Mouse (Mus musculus): ENCODE measurements around the gene Pax1.
A peak's percentile ranks its signal among the peaks of the same experiment; 100 is the strongest.

The Pax1 gene

DNA sequence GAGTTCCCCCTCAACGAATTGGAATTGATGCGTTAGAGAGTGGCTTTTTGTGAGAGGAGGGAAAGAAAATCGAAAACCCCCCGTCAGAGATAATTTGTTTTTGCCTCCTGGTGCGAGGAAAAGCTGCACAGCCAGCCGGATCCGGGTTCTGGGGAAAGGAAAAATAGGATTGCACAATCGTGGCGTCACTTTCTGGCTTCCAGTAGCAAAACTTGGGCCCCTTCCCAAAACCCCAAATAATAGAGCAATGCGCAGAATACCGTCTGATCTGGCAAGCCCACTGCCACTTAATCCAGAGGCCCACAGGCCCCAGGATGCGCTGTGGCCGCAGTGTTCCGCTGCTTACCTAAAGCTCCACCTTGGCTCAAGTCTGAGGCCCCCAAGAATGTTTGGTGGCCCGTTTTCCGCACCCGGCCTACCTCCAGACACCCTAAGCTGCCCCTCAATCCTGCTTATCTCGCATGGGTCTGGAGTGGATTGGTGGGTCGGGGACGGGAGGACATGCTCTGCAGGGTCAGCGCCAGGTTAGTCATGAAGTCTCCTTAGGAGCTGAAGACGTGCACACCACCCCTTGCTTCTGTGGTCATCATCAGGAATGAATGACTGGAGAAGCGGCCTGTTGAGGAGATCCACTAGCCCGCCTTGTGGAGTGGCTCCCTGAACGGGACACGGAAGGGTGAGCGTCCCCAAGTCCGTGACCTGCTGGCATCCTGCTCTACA is 11.4 kb downstream of the Pax1 start:
- DNase-seq (ENCODE audit: low spot score in 2 of 2): no peak

DNA sequence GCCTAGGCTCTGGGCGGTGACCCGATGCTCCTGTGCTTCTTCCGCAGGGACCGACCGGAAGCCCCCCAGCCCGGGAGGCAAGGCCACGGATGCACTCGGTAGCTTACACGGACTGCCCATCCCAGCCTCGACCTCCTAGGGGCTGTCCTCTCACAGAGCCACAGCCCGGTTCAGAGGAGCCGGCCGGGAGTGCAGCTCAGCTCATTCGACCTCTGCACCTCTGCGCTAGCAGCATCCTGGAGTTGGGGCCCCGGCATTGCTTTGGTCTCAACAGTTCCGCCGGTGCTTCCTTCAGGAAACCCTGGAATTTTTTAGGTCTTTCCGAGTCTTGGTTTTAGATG is 11.9 kb downstream of the Pax1 start:
- no peak for DNase-seq (ENCODE audit: low spot score in 2 of 2)

DNA sequence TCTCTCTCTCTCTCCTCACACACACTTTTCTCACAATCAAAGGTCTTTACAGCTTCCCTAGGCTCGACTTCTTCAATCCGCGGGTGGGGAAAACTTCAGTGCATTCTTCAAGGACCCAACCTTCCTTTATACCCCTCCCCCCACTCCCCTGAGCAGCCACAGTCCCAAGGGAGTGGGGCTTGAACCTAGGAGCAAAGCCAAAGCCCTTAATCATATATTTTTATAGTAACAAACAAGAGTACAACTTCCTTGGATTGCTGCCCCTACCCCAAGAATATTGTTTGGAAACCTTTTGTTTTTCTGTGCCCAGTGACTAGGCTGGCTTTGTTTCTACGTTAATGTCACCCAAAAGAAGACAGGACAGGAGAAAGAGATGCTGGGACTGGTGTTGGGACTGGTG is 12.5 kb downstream of the Pax1 start:
- DNase-seq (ENCODE audit: low spot score in 2 of 2): no peak

DNA sequence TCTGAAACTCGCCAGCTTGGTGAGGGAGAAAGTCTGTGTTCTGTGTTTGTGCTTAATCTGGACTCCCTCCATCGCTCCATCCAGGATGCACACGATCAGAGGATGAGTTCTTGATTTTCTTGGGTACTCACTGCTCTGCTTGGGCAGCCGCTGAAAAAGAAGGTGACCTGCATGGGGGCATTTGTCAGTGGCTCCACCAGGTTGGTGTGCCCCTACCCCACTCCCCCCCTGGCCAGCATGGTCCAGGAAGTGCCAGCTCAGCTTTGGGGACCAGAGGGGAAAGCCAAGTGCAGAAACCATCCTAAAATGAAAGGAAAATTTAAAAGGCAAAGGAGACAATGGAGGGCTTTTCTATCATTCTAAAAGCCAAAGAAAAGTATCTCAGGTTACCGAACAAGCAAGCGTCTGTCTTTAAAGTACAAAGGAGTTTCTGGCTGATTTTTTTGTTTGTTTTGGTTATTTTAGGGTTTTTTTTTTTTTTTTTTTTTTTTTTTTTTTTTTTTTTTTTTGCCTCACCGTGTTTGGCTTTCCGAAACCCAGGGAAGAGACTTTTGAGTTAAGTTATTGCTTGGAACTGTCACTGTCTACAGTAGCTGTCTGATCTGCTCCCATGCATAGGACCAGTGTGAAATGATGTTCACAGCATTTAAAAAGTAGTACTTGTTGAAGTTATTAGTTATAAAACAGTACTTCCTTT is 13.4 kb downstream of the Pax1 start:
- no peak for DNase-seq (ENCODE audit: low spot score in 2 of 2)

DNA sequence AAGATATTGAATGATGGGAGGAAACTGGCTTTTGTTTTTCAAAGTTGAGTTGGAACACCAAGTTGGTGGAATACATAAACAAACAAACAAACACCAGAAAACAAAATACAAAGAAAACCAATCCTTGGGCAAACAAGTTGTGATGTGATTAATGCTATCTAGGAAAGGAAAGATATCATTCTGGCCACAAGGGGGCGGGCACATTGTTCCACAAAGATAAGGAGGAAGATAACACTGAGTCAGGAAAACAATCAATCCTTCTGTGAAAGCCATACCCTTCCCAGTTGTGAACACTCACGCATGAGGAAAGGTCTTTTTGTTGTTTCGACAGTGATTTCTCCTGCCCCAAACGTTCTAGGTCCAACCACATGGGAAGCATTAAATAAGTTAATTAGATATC is 17.2 kb downstream of the Pax1 start:
- DNase-seq (ENCODE audit: low spot score in 2 of 2): peak in 1 of 2 experiments; percentile 62

DNA sequence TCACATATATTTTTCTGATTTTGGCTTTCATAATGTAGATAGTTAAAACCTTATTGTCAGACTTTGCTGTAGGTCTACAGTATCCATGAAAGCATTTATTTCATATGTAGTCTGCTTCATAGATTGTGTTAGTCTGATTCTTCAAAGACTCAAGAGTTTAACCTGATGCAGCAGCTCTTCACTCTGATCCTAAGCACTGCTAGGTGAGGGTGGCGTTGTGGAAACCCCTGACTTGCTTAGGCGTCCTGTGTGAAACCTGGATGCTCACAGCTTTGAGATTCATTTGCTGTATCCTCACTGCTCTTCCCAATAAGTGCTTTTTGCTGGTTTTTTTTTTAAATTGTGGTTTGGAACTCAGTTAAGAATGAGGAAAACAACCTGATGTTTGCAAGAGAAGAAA is 21.6 kb downstream of the Pax1 start:
- no peak for DNase-seq (ENCODE audit: low spot score in 2 of 2)

DNA sequence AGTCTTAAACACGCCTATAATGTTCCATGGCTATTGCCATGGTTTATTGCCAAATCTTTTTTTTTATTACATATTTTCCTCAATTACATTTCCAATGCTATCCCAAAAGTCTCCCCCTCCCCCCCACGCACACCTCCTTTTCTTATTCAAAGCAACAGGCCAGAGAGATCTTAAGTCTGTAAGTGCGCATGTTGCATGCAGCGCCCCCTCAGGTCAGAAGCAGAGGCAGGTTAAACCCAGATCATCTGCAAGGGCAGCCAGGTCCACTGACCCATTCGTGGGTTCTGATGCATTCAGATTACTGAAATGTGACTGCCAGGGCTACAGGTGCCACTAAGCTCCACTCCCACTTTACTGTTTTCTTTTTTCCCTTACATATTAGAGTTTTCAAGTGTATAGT is 25.2 kb downstream of the Pax1 start:
- DNase-seq (ENCODE audit: low spot score in 2 of 2): no peak

DNA sequence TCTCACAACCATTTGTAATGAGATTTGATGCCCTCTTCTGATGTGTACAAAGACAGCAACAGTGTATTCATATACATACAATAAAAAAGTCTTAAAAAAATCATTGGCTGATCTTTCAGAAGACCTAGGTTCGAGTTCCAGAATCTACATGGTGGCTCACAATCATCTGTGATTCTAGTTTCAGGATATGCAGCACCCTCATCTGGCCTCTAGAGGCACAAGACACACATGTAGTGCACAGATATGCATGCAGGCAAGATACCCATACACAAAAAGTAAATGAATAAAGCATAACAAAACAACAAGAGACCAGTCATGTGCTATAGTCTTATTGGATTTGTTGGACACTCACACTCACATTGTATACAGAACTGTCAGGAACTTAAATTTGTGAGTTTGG is 47.6 kb downstream of the Pax1 start:
- no peak for DNase-seq (ENCODE audit: low spot score in 2 of 2)

DNA sequence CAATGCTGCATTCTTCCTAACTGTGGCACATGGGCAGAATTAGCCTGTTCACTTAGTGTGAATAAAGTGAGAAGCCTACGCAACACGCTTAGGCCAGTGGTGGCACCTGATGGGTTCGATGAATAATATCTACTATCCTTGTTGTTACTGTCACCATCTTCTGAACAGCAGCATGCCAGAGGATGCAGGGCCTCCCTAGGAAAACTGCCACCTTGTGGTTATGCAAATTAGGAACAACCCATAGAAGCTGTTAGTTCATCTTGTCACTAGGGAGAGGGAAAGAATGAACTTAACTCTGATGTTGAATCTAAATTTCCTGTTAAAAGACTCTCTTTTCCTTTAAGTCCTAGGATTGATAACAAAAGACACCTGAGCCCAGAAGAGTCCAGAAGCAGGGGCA is 53.3 kb downstream of the Pax1 start:
- DNase-seq (ENCODE audit: low spot score in 2 of 2): no peak

DNA sequence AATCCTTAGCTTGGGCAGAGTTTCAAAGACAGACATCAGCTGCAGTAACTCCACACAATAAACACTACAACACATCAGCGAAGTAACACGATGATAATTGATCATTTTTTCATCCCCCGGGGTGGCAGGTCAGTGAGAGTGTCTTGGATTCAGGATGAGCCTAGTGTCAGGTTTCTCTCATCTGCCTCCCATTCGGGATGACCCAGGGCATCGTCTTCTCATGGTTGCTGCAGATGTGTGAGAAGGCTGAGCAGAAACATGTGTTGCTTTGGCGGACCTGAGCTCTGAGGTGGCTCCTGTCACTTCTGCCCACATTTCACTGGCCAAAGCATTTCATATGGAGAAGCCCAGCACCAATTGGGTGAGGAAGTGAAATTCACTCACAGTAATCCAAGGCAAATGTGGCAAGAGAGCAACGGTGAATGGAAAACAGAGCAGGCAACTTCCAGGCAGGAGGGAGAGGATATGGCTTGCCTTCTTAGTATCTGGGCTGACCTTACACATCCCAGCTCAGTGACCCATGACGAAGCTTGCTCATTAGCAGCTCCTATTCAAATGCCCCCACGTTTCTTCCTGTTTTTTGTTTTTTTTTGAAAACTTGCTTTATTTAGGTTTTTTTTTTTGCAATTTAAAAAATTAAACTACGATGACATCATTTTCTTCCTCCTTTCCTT is 63.0 kb downstream of the Pax1 start:
- DNase-seq (ENCODE audit: low spot score in 2 of 2): no peak

DNA sequence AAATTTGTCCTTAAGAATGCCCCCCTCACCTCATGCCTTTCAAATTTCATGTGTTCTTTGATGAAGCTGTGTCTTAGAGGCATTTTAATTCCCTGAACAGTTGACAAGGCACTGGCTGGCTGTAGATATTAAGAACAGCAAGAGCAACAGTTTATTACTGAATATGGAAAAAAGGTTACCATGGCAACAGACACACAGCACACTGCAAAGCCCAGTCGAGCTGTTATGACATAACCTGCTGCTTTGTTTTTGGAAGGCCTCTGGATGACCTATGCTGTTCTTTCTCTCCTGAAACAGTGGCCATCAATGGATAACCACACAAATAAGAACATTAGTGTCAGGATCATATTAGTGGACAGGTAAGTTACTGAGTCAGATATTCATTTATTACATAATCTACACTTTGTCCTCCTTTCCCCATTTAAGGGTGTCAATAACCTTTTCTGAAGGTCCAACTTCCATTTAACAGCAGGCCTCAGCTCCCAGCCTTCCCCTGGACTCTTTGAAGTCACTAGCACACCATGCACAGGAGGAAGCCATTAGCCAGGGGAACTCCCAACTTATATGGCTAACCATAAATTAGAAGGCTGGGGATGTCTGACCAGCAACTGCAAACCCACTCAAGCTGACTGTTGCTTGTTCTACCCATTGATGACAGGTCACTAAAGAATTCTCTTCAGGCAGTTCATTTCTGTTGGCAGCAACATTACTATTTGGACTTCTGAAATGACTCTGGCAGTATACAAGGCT is 68.1 kb downstream of the Pax1 start:
- no peak for DNase-seq (ENCODE audit: low spot score in 2 of 2)

DNA sequence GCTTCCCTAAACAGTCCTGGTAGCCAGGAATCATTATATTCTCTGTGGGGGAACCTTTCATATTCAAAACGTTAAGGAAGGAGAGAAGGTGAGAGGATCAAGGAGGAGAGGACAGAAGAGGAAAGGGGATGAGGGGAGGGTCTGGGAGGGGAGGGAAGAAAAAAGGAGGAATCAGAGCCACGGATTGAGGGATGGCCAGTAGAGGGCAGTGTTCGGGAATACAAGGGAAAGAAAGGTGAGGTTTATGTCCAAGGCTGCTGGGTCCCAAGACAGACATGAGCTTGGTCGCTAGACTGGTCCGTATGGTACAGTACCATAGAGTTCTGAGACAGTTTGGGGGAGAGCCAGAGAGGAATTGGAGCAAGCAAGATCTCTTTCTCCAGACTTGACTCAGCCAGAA is 71.4 kb downstream of the Pax1 start:
- DNase-seq (ENCODE audit: low spot score in 2 of 2): peak in 1 of 2 experiments; percentile 14
